Mouse (Mus musculus): Measurements from ENCODE around the gene Ces1b.

Gene Ces1b

GRCm38 (mm10) chr8:93010286-93010685 is 69.5 kb downstream of the Ces1b start:
- DNase-seq (ENCODE audit: low spot score): peak; percentile 10
